Comparison of ENCODE assay signal across 23 mouse cellular contexts in genomic region chr4:43598200-43598599, GRCm38 (mm10). TPM values are rescaled to one million over a fixed set of nuclear protein-coding genes. Genes with fewer than 3 reads are reported as not detected.
DNase-seq lines count a peak whose midpoint lies in the region; ATAC-seq and TF ChIP-seq lines count a peak whose summit lies in the region.
"Had no signal": no experiment of that assay in that cellular context is flagged by ENCODE, and none has a peak within 500 bp of the region (broad histone marks: within the 10 kb centered on the region; RNA-seq: fewer than 3 reads in every experiment).

No protein-coding gene starts in this region.

- 82% methylated on average over 4 of the region's 4 CpGs for WGBS in intestine, embryonic 14.5 days
- 76% methylated on average over 4 of the region's 4 CpGs for WGBS in intestine, postnatal 0 days
- 23% methylated on average over 4 of the region's 4 CpGs for WGBS in liver, embryonic 15.5 days (ENCODE audit: insufficient replicate concordance)

- DNase-seq in intestine, embryonic 14.5 days (ENCODE audit: low spot score): peak; percentile 38
- no peak for DNase-seq in ES-E14 (ENCODE audit: low read depth, low spot score)
- DNase-seq in layer of hippocampus, adult 9-11 months: no peak
- no peak for DNase-seq in kidney, postnatal 10 days
- no peak for DNase-seq in retina, postnatal 1 day
- DNase-seq: cerebellum, adult 11-12 months; cerebellum, postnatal 25 days; gastrocnemius, postnatal 10 days; heart, postnatal 10 days; kidney, adult 11 months; kidney, postnatal 25 days; lung, postnatal 14 days; right cerebral cortex, postnatal 25 days; thymus, adult 18-20 months had no signal

- no peaks in the 10 kb centered on the region for H3K36me3 ChIP-seq in intestine, embryonic 14.5 days (ENCODE audit: control insufficient read depth, insufficient read depth, low read length)
- no peaks in the 10 kb centered on the region for H3K36me3 ChIP-seq in intestine, postnatal 0 days (ENCODE audit: control insufficient read depth, insufficient read depth)
- H3K36me3 ChIP-seq in ES-E14 (ENCODE audit: control insufficient read depth, insufficient read depth, low read length, poor library complexity, severe bottlenecking): no peaks in the 10 kb centered on the region
- no peaks in the 10 kb centered on the region for H3K36me3 ChIP-seq in liver, embryonic 15.5 days (replicated peaks)
- H3K36me3 ChIP-seq: heart, embryonic 10.5 days; hindbrain, embryonic 13.5 days; limb, embryonic 15.5 days; neural tube, embryonic 13.5 days had no signal

- H3K4me3 ChIP-seq in intestine, embryonic 14.5 days (ENCODE audit: low read depth, low read length): no peak overlapping the region
- H3K4me3 ChIP-seq in intestine, postnatal 0 days (ENCODE audit: low read depth, low read length): no peak overlapping the region
- H3K4me3 ChIP-seq in ES-E14 (ENCODE audit: insufficient read depth in 1 of 2, low read depth in 1 of 2, low read length in 2 of 2, poor library complexity in 1 of 2, severe bottlenecking in 1 of 2): no peak overlapping the region
- no peak overlapping the region for H3K4me3 ChIP-seq in liver, embryonic 15.5 days (replicated peaks)
- H3K4me3 ChIP-seq: heart, embryonic 10.5 days; hindbrain, embryonic 13.5 days; limb, embryonic 15.5 days; neural tube, embryonic 13.5 days had no signal

- ATAC-seq in intestine, embryonic 14.5 days (replicated peaks; ENCODE audit: low FRiP score, low TSS enrichment, low read depth): no peak
- ATAC-seq in intestine, postnatal 0 days: no peak
- peak; percentile 85 for ATAC-seq in erythroid progenitor cell, adult 5-6 weeks (replicated peaks; ENCODE audit: low FRiP score, poor library complexity, severe bottlenecking)
- ATAC-seq in liver, embryonic 15.5 days (ENCODE audit: insufficient read depth): peak; percentile 97

- no peak overlapping the region for H3K4me2 ChIP-seq in intestine, embryonic 14.5 days (ENCODE audit: low read length)
- H3K4me2 ChIP-seq in intestine, postnatal 0 days (replicated peaks; ENCODE audit: low read depth): no peak overlapping the region
- H3K4me2 ChIP-seq in liver, embryonic 15.5 days: peak overlapping the region; percentile 52
- H3K4me2 ChIP-seq: hindbrain, embryonic 13.5 days; limb, embryonic 15.5 days; neural tube, embryonic 13.5 days had no signal

- H3K27ac ChIP-seq in intestine, embryonic 14.5 days (ENCODE audit: low read depth): no peak overlapping the region
- H3K27ac ChIP-seq in intestine, postnatal 0 days (ENCODE audit: low read depth, low read length): no peak overlapping the region
- no peak overlapping the region for H3K27ac ChIP-seq in ES-E14 (ENCODE audit: insufficient read depth, low read depth, low read length, poor library complexity, severe bottlenecking)
- peak overlapping the region; percentile 93 for H3K27ac ChIP-seq in liver, embryonic 15.5 days (replicated peaks)
- H3K27ac ChIP-seq: heart, embryonic 10.5 days; hindbrain, embryonic 13.5 days; limb, embryonic 15.5 days; neural tube, embryonic 13.5 days had no signal

- H3K4me1 ChIP-seq in intestine, embryonic 14.5 days (replicated peaks; ENCODE audit: control insufficient read depth, insufficient read depth, low read length): peaks cover 4% of the 10 kb centered on the region; the same call in 1 of the 2 replicates
- H3K4me1 ChIP-seq in intestine, postnatal 0 days (replicated peaks; ENCODE audit: control insufficient read depth, insufficient read depth, low read length): no peaks in the 10 kb centered on the region
- no peaks in the 10 kb centered on the region; a peak in 1 of 4 replicates for H3K4me1 ChIP-seq in ES-E14 (ENCODE audit: control insufficient read depth in 2 of 2, insufficient read depth in 2 of 2, low read length in 2 of 2, poor library complexity in 1 of 2)
- peaks cover 60% of the 10 kb centered on the region for H3K4me1 ChIP-seq in liver, embryonic 15.5 days (replicated peaks)
- H3K4me1 ChIP-seq: heart, embryonic 10.5 days; hindbrain, embryonic 13.5 days; limb, embryonic 15.5 days; neural tube, embryonic 13.5 days had no signal

- in situ Hi-C loops in ES-E14 (cut with MboI; ENCODE audit: low sequenced_read_pairs in 2 of 2, unreplicated experiment in 2 of 2): no loop called here

- H3K9me3 ChIP-seq in intestine, embryonic 14.5 days (ENCODE audit: control insufficient read depth, low read length): no peaks in the 10 kb centered on the region
- no peaks in the 10 kb centered on the region for H3K9me3 ChIP-seq in intestine, postnatal 0 days (ENCODE audit: control insufficient read depth)
- H3K9me3 ChIP-seq in ES-E14 (ENCODE audit: control insufficient read depth, insufficient read depth, low read depth, low read length): no peaks in the 10 kb centered on the region
- H3K9me3 ChIP-seq in liver, embryonic 15.5 days (replicated peaks): no peaks in the 10 kb centered on the region
- H3K9me3 ChIP-seq: heart, embryonic 10.5 days; hindbrain, embryonic 13.5 days; limb, embryonic 15.5 days; neural tube, embryonic 13.5 days had no signal

- no peak overlapping the region for H3K9ac ChIP-seq in intestine, embryonic 14.5 days (ENCODE audit: low read length)
- no peak overlapping the region for H3K9ac ChIP-seq in intestine, postnatal 0 days (ENCODE audit: low read depth, low read length)
- no peak overlapping the region for H3K9ac ChIP-seq in ES-E14 (ENCODE audit: insufficient read depth, low read depth, low read length, poor library complexity, severe bottlenecking)
- H3K9ac ChIP-seq in liver, embryonic 15.5 days: 0 out of 2 replicates have a peak overlapping the region, but pooled peaks have one; percentile 19
- H3K9ac ChIP-seq: hindbrain, embryonic 13.5 days; limb, embryonic 15.5 days; neural tube, embryonic 13.5 days had no signal

- TF ChIP-seq CTCF in intestine, postnatal 0 days (IDR thresholded peaks at IDR 0.05; ENCODE audit: low read depth): no peak

- H3K27me3 ChIP-seq in intestine, embryonic 14.5 days (replicated peaks; ENCODE audit: control insufficient read depth, insufficient read depth, low read length): no peaks in the 10 kb centered on the region
- no peaks in the 10 kb centered on the region for H3K27me3 ChIP-seq in intestine, postnatal 0 days (replicated peaks; ENCODE audit: control insufficient read depth, insufficient read depth, low read length)
- no peaks in the 10 kb centered on the region for H3K27me3 ChIP-seq in liver, embryonic 15.5 days
- H3K27me3 ChIP-seq: hindbrain, embryonic 13.5 days; limb, embryonic 15.5 days; neural tube, embryonic 13.5 days had no signal

TF ChIP-seq in ES-E14, 5 proteins besides CTCF, POLR2A, EP300 and RAD21:
- TF ChIP-seq CHD2 (IDR thresholded peaks at IDR 0.05; ENCODE audit: low read depth, low read length): no peak
- no peak for TF ChIP-seq ZNF384 (IDR thresholded peaks at IDR 0.05; ENCODE audit: low read depth, low read length)
- no peak for TF ChIP-seq HCFC1 (IDR thresholded peaks at IDR 0.05; ENCODE audit: borderline replicate concordance, insufficient read depth, low read length)
- peak; percentile 96 for TF ChIP-seq MAFK (IDR thresholded peaks at IDR 0.05; ENCODE audit: insufficient read depth, low read depth, low read length)

RNA-seq across cellular contexts. Expression of gene Msmp, which starts 13.9 kb away (rescaled TPM):
- 0.49 and 1.3 TPM in 2 replicates for polyA plus RNA-seq in intestine, embryonic 14.5 days (2014; fragmentation: Nextera tagmentation; extraction: Ambion mirVana)
- not detected in 2 replicates for polyA plus RNA-seq in intestine, postnatal 0 days (2015; fragmentation: Nextera tagmentation; extraction: Ambion mirVana)
- total RNA-seq in ES-E14 (2012; rRNA removed): 0.48 and 0.49 TPM in 2 replicates
- total RNA-seq in erythroid progenitor cell, adult 5-6 weeks (2015; ENCODE audit: low replicate concordance): not detected in 2 replicates
- total RNA-seq in erythroid progenitor cell, adult 5-6 weeks (2017; ENCODE audit: low replicate concordance): not detected in 2 replicates
- 0.58 TPM in 1 of 2 replicates, not detected in the other for polyA plus RNA-seq in liver, embryonic 15.5 days (2015; fragmentation: Nextera tagmentation; extraction: Ambion mirVana)
- total RNA-seq: layer of hippocampus, postnatal 25 days had no signal
- polyA plus RNA-seq: embryonic facial prominence, embryonic 11.5 days; hindbrain, embryonic 13.5 days; neural tube, embryonic 13.5 days had no signal

RNA-seq across cellular contexts. Expression of gene Gba2, which starts 19.5 kb away (rescaled TPM):
- polyA plus RNA-seq in intestine, embryonic 14.5 days (2014; fragmentation: Nextera tagmentation; extraction: Ambion mirVana): 13.2 and 15.5 TPM in 2 replicates
- polyA plus RNA-seq in intestine, postnatal 0 days (2015; fragmentation: Nextera tagmentation; extraction: Ambion mirVana): 5.2 and 5.3 TPM in 2 replicates
- 8.9 and 10.8 TPM in 2 replicates for total RNA-seq in ES-E14 (2012; rRNA removed)
- total RNA-seq in erythroid progenitor cell, adult 5-6 weeks (2015; ENCODE audit: low replicate concordance): 22.3 and 28.1 TPM in 2 replicates
- total RNA-seq in erythroid progenitor cell, adult 5-6 weeks (2017; ENCODE audit: low replicate concordance): 23.5 and 32.1 TPM in 2 replicates
- 16.7 and 18.8 TPM in 2 replicates for polyA plus RNA-seq in liver, embryonic 15.5 days (2015; fragmentation: Nextera tagmentation; extraction: Ambion mirVana)

RNA-seq across cellular contexts. Expression of gene Rgp1, which starts 19.7 kb away (rescaled TPM):
- polyA plus RNA-seq in intestine, embryonic 14.5 days (2014; fragmentation: Nextera tagmentation; extraction: Ambion mirVana): 25.4 and 29.7 TPM in 2 replicates
- polyA plus RNA-seq in intestine, postnatal 0 days (2015; fragmentation: Nextera tagmentation; extraction: Ambion mirVana): 11.3 and 13.0 TPM in 2 replicates
- 27.1 and 37.6 TPM in 2 replicates for total RNA-seq in ES-E14 (2012; rRNA removed)
- total RNA-seq in erythroid progenitor cell, adult 5-6 weeks (2015; ENCODE audit: low replicate concordance): 29.2 and 31.0 TPM in 2 replicates
- 10.1 and 32.7 TPM in 2 replicates for total RNA-seq in erythroid progenitor cell, adult 5-6 weeks (2017; ENCODE audit: low replicate concordance)
- 13.6 and 15.7 TPM in 2 replicates for polyA plus RNA-seq in liver, embryonic 15.5 days (2015; fragmentation: Nextera tagmentation; extraction: Ambion mirVana)

RNA-seq across cellular contexts. Expression of gene Npr2, which starts 33.5 kb away (rescaled TPM):
- polyA plus RNA-seq in intestine, embryonic 14.5 days (2014; fragmentation: Nextera tagmentation; extraction: Ambion mirVana): 11.1 and 12.1 TPM in 2 replicates
- 3.5 and 4.1 TPM in 2 replicates for polyA plus RNA-seq in intestine, postnatal 0 days (2015; fragmentation: Nextera tagmentation; extraction: Ambion mirVana)
- 2.4 and 7.1 TPM in 2 replicates for total RNA-seq in ES-E14 (2012; rRNA removed)
- 10.8 TPM in 1 of 2 replicates, not detected in the other for total RNA-seq in erythroid progenitor cell, adult 5-6 weeks (2015; ENCODE audit: low replicate concordance)
- total RNA-seq in erythroid progenitor cell, adult 5-6 weeks (2017; ENCODE audit: low replicate concordance): 0.13 TPM in 1 of 2 replicates, not detected in the other
- 0.70 and 0.88 TPM in 2 replicates for polyA plus RNA-seq in liver, embryonic 15.5 days (2015; fragmentation: Nextera tagmentation; extraction: Ambion mirVana)

RNA-seq across cellular contexts. Expression of gene Tln1, which starts 35.7 kb away (rescaled TPM):
- 66.0 and 69.8 TPM in 2 replicates for polyA plus RNA-seq in intestine, embryonic 14.5 days (2014; fragmentation: Nextera tagmentation; extraction: Ambion mirVana)
- polyA plus RNA-seq in intestine, postnatal 0 days (2015; fragmentation: Nextera tagmentation; extraction: Ambion mirVana): 41.6 and 47.7 TPM in 2 replicates
- total RNA-seq in ES-E14 (2012; rRNA removed): 78.1 and 105 TPM in 2 replicates
- 111 and 144 TPM in 2 replicates for total RNA-seq in erythroid progenitor cell, adult 5-6 weeks (2015; ENCODE audit: low replicate concordance)
- 643 and 746 TPM in 2 replicates for total RNA-seq in erythroid progenitor cell, adult 5-6 weeks (2017; ENCODE audit: low replicate concordance)
- polyA plus RNA-seq in liver, embryonic 15.5 days (2015; fragmentation: Nextera tagmentation; extraction: Ambion mirVana): 37.5 and 40.3 TPM in 2 replicates

Comparison
In these comparisons a context has a peak if more than half of its experiments do, and no peak if none do; other contexts are left out.
1. ATAC-seq: peak in erythroid progenitor cell, adult 5-6 weeks (single experiment) and liver, embryonic 15.5 days (single experiment); none in intestine, embryonic 14.5 days (single experiment) and intestine, postnatal 0 days (single experiment).